Mouse (Mus musculus) erythroblast, adult 5-6 weeks (primary cell): ENCODE results near the gene Evi2a. TPM values are rescaled to one million over a fixed set of nuclear protein-coding genes. Genes with fewer than 3 reads are reported as not detected.

Experiments
- total RNA-seq, 2 experiments: library from RNA; stranded (forward) in 1 of 2; stranded (reverse) in 1 of 2; fragments of 150-400 nt in 1 of 2; fragments of 200-764, 138-1000 nt in 1 of 2; gene quantifications; 2 replicates each; pipeline versions ENCODE4 v1.2.3 to v1.2.4; 2015 to 2017; ENCODE audit warnings: low replicate concordance in 2 of 2

Gene Evi2a
- total RNA-seq, 2 experiments from 2014 or later = 17.4 to 29.2 TPM

Other genes starting within 250 kb of the Evi2a start
- not detected in 2 replicates for gene Gm9964, start 233.7 kb downstream of the Evi2a start, total RNA-seq (2015; ENCODE audit: low replicate concordance)
- gene Gm9964, start 233.7 kb downstream of the Evi2a start, total RNA-seq (2017; ENCODE audit: low replicate concordance) = not detected in 2 replicates
- gene Nf1, start 190.9 kb downstream of the Evi2a start, total RNA-seq (2015; ENCODE audit: low replicate concordance) = 2.7 and 7.1 TPM in 2 replicates
- 2.1 and 2.5 TPM in 2 replicates for gene Nf1, start 190.9 kb downstream of the Evi2a start, total RNA-seq (2017; ENCODE audit: low replicate concordance)
- not detected in 2 replicates for gene Omg, start 26.5 kb downstream of the Evi2a start, total RNA-seq (2015; ENCODE audit: low replicate concordance)
- gene Omg, start 26.5 kb downstream of the Evi2a start, total RNA-seq (2017; ENCODE audit: low replicate concordance) = not detected in 2 replicates
- 87.4 and 139 TPM in 2 replicates for gene Evi2b, start 6.8 kb downstream of the Evi2a start, total RNA-seq (2015; ENCODE audit: low replicate concordance)
- gene Evi2b, start 6.8 kb downstream of the Evi2a start, total RNA-seq (2017; ENCODE audit: low replicate concordance) = 22.6 and 43.6 TPM in 2 replicates
- gene Evi2, start within 50 bp of the Evi2a start, total RNA-seq (2015; ENCODE audit: low replicate concordance) = 27.2 and 37.9 TPM in 2 replicates
- gene Evi2, start within 50 bp of the Evi2a start, total RNA-seq (2017; ENCODE audit: low replicate concordance) = 2.9 and 4.3 TPM in 2 replicates
- gene Rab11fip4, start 60.6 kb upstream of the Evi2a start, total RNA-seq (2015; ENCODE audit: low replicate concordance) = 1.0 and 1.5 TPM in 2 replicates
- gene Rab11fip4, start 60.6 kb upstream of the Evi2a start, total RNA-seq (2017; ENCODE audit: low replicate concordance) = 2.5 and 2.9 TPM in 2 replicates